Mouse (Mus musculus) kidney, adult 2 months (tissue): ENCODE data around the gene Il4ra. TPM values are rescaled to one million over a fixed set of nuclear protein-coding genes. Genes with fewer than 3 reads are reported as not detected.
A peak's percentile ranks its signal among the peaks of the same experiment; 100 is the strongest.

Experiments used
- DNase-seq: peaks from one replicate; pipeline ENCODE4 v3.0.0; 2021
- H3K27ac ChIP-seq: fragments of 200-500 bp; 2 replicates; pipeline ENCODE4 v1.5.1; 2012; ENCODE audit warnings: low read depth, low read length, control low read depth, inconsistent platforms; ENCODE audit not compliant: insufficient read depth
- H3K27me3 ChIP-seq: fragments of 200-500 bp; replicated peaks from 2 replicates; pipeline ENCODE4 v1.6.1; 2012; ENCODE audit warnings: mild to moderate bottlenecking, moderate library complexity, low read length, inconsistent platforms; ENCODE audit not compliant: control insufficient read depth, insufficient read depth
- H3K36me3 ChIP-seq: fragments of 200-500 bp; 2 replicates; pipeline ENCODE4 v1.6.1; 2012; ENCODE audit warnings: mild to moderate bottlenecking, moderate library complexity, low read length, inconsistent platforms; ENCODE audit not compliant: control insufficient read depth, insufficient read depth
- H3K4me1 ChIP-seq: fragments of 200-500 bp; 2 replicates; pipeline ENCODE4 v1.6.1; 2011; ENCODE audit warnings: low read length; ENCODE audit not compliant: control insufficient read depth, insufficient read depth
- H3K4me3 ChIP-seq: fragments of 200-500 bp; 2 replicates; pipeline ENCODE4 v1.5.1; 2011; ENCODE audit warnings: mild to moderate bottlenecking, low read depth, low read length, control low read depth; ENCODE audit not compliant: insufficient read depth
- CTCF ChIP-seq: fragments of 200-500 bp; conservative IDR thresholded peaks from 2 replicates; pipeline ENCODE4 v1.5.1; 2011; ENCODE audit warnings: low read depth, mild to moderate bottlenecking, control low read depth, low read length, moderate library complexity, mixed read lengths; ENCODE audit not compliant: insufficient read depth, insufficient read length
- POLR2A ChIP-seq: fragments of 200-500 bp; IDR thresholded peaks from one replicate; pipeline ENCODE4 v1.6.1; 2011; ENCODE audit warnings: low read depth, low read length, control low read depth
- WGBS: fragments of 180-500 bp; shearing (Covaris S2); methylation state at CpG from one replicate; pipeline ENCODE4 v1.1.7; 2018; 5-methylcytosine and 5-hydroxymethylcytosine counted together
- polyA plus RNA-seq: library from polyadenylated mRNA; depleted of rRNA; stranded (reverse); fragments of >200 nt; gene quantifications from 2 replicates; pipeline ENCODE4 v1.2.3, GENCODE M21; 2012

The Il4ra gene
- polyA plus RNA-seq, 1 experiment, result 20.3 TPM

- no peak for DNase-seq
- no peak for TF ChIP-seq CTCF
- TF ChIP-seq POLR2A, result no peak
- no peaks in the 10 kb centered on the region for H3K27me3 ChIP-seq
- no peaks in the 10 kb centered on the region for H3K36me3 ChIP-seq
- H3K4me3 ChIP-seq, result no peak overlapping the region
- H3K27ac ChIP-seq, result no peak overlapping the region
- H3K4me1 ChIP-seq, result peaks cover 44% of the 10 kb centered on the region
- WGBS, result 61% methylated on average over 8 of the region's 8 CpGs
Observed at GRCm38 (mm10) chr7:125556865-125557264, 4.9 kb downstream of the Il4ra start.

GRCm38 (mm10) chr7:125558401-125558945, 6.6 kb downstream of the Il4ra start:
- no peaks in the 10 kb centered on the region for H3K36me3 ChIP-seq
- TF ChIP-seq POLR2A (no peak), CTCF (no peak)
- H3K27me3 ChIP-seq, result no peaks in the 10 kb centered on the region
- H3K27ac ChIP-seq, result no peak overlapping the region; the same call in 1 of the 2 replicates
- DNase-seq, result no peak
- H3K4me1 ChIP-seq, result peaks cover 33% of the 10 kb centered on the region
- WGBS, result 66% methylated on average over 4 of the region's 4 CpGs
- no peak overlapping the region for H3K4me3 ChIP-seq

GRCm38 (mm10) chr7:125558997-125559396, 7.1 kb downstream of the Il4ra start:
- H3K27me3 ChIP-seq, result no peaks in the 10 kb centered on the region
- H3K4me3 ChIP-seq, result no peak overlapping the region
- DNase-seq, result peak; percentile 45
- TF ChIP-seq CTCF (no peak), POLR2A (no peak)
- peaks cover 28% of the 10 kb centered on the region for H3K4me1 ChIP-seq
- H3K36me3 ChIP-seq, result no peaks in the 10 kb centered on the region
- peak overlapping the region; percentile 48; the same call in 1 of the 2 replicates for H3K27ac ChIP-seq
- 52% methylated on average over 5 of the region's 5 CpGs for WGBS

- TF ChIP-seq CTCF, result no peak
- no peak for TF ChIP-seq POLR2A
- no peaks in the 10 kb centered on the region for H3K27me3 ChIP-seq
- no peaks in the 10 kb centered on the region for H3K36me3 ChIP-seq
- WGBS, result 76% methylated on average over 10 of the region's 10 CpGs
- no peak for DNase-seq
- H3K4me3 ChIP-seq, result no peak overlapping the region
- no peak overlapping the region for H3K27ac ChIP-seq
- H3K4me1 ChIP-seq, result peaks cover 23% of the 10 kb centered on the region
Observed at GRCm38 (mm10) chr7:125559537-125559936, 7.6 kb downstream of the Il4ra start.

GRCm38 (mm10) chr7:125560146-125560785, 8.3 kb downstream of the Il4ra start:
- Histone ChIP-seq H3K36me3 (no peaks in the 10 kb centered on the region), H3K27me3 (no peaks in the 10 kb centered on the region), H3K4me1 (peaks cover 21% of the 10 kb centered on the region), H3K4me3 (no peak overlapping the region), H3K27ac (no peak overlapping the region)
- no peak for TF ChIP-seq POLR2A
- WGBS, result 48% methylated on average over 7 of the region's 7 CpGs
- DNase-seq, result peak; percentile 68

GRCm38 (mm10) chr7:125561085-125561690, 9.3 kb downstream of the Il4ra start:
- H3K4me3 ChIP-seq, result no peak overlapping the region
- WGBS, result 34% methylated on average over 9 of the region's 9 CpGs
- no peak overlapping the region for H3K27ac ChIP-seq
- H3K36me3 ChIP-seq, result no peaks in the 10 kb centered on the region
- H3K27me3 ChIP-seq, result no peaks in the 10 kb centered on the region
- peaks cover 18% of the 10 kb centered on the region for H3K4me1 ChIP-seq
- TF ChIP-seq CTCF (no peak), POLR2A (no peak)
- peak; percentile 92 for DNase-seq

- TF ChIP-seq POLR2A, result no peak
- no peak for TF ChIP-seq CTCF
- no peak overlapping the region for H3K4me3 ChIP-seq
- DNase-seq, result no peak
- H3K27me3 ChIP-seq, result no peaks in the 10 kb centered on the region
- 86% methylated on average over 4 of the region's 4 CpGs for WGBS
- H3K36me3 ChIP-seq, result no peaks in the 10 kb centered on the region
- peaks cover 18% of the 10 kb centered on the region for H3K4me1 ChIP-seq
- no peak overlapping the region for H3K27ac ChIP-seq
Observed at GRCm38 (mm10) chr7:125562413-125562812, 10.5 kb downstream of the Il4ra start.
